Mouse (Mus musculus): ENCODE measurements around the gene Vmn2r118. TPM values are rescaled to one million over a fixed set of nuclear protein-coding genes. Genes with fewer than 3 reads are reported as not detected.

Gene Vmn2r118
- not detected in 2 replicates for polyA plus RNA-seq (2014; fragmentation: Nextera tagmentation; extraction: Ambion mirVana)

DNA sequence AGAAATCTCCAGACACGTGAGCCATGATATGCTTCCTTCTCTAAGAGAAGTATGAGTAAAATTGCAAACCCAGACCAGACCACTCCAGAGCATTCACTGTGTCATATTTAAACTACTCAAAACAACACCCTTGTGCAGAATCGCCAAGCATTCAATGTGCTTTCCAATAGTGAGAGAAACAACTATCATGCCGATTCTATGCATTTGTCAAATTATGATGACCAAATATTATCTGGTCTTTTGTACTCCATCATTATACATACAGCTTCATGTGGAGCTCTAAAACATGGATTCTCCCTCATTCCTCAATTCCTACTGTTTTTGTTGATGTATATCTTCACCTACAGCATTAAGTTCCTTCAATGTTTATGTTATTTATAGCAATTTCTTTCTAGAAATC is at the start of gene Vmn2r118:
TSS of gene Vmn2r118 (minus strand) at position 101 of the 400 bp plus-strand sequence.
- H3K4me1 ChIP-seq (ENCODE audit: control insufficient read depth, insufficient read depth, low read length) = no peaks in the 10 kb centered on the region
- no peak for DNase-seq (ENCODE audit: low spot score)

DNA sequence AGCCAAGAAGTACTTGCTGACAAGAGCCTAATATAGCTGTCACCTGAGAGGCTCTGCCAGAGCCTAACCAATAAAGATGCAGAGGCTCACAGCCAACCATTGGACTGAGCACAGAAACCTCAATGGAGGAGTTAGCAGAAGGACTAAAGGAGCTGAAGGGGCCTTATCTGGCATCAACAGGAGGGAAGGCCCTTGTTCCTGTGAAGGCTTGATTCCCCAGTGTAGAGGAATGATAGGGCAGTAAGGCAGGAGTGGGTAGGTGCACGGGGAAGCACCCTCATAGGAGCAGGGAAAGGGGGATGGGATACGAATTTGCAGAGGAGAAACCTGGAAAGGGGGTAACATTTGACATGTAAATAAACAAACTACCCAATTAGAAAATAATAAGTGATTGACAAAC is 36.1 kb upstream of the Vmn2r118 start:
- H3K27ac ChIP-seq (replicated peaks; ENCODE audit: low read depth, low read length) = no peak overlapping the region
- WGBS = 81% methylated on average over 2 of the region's 2 CpGs
- no peaks in the 10 kb centered on the region for H3K27me3 ChIP-seq (replicated peaks; ENCODE audit: control insufficient read depth, insufficient read depth, low read length)
- no peak overlapping the region for H3K4me3 ChIP-seq (ENCODE audit: low read depth, low read length)
- no peaks in the 10 kb centered on the region for H3K4me1 ChIP-seq (ENCODE audit: control insufficient read depth, insufficient read depth, low read length)
- no peak for ATAC-seq (ENCODE audit: low read depth)
- no peak for DNase-seq (ENCODE audit: low spot score)
- H3K4me2 ChIP-seq (ENCODE audit: low read depth, low read length) = no peak overlapping the region
- no peaks in the 10 kb centered on the region for H3K9me3 ChIP-seq (ENCODE audit: control insufficient read depth, low read length)
- H3K36me3 ChIP-seq (ENCODE audit: control insufficient read depth, insufficient read depth, low read length) = peaks cover 29% of the 10 kb centered on the region
- no peak overlapping the region for H3K9ac ChIP-seq (ENCODE audit: low read depth, low read length)

More for the DNA sequence above, at the start of gene Vmn2r118:
- no peak for ATAC-seq (ENCODE audit: low read depth)
- Histone ChIP-seq H3K27ac (replicated peaks; ENCODE audit: low read depth, low read length) (no peak within 1 kb of the TSS), H3K9me3 (ENCODE audit: control insufficient read depth, low read length) (no peaks in the 10 kb centered on the region), H3K36me3 (ENCODE audit: control insufficient read depth, insufficient read depth, low read length) (no peaks in the 10 kb centered on the region), H3K9ac (ENCODE audit: low read depth, low read length) (no peak within 1 kb of the TSS), H3K27me3 (replicated peaks; ENCODE audit: control insufficient read depth, insufficient read depth, low read length) (no peaks in the 10 kb centered on the region), H3K4me2 (ENCODE audit: low read depth, low read length) (no peak within 1 kb of the TSS), H3K4me3 (ENCODE audit: low read depth, low read length) (no peak within 1 kb of the TSS)
- 82% methylated on average over 3 of the region's 3 CpGs for WGBS

DNA sequence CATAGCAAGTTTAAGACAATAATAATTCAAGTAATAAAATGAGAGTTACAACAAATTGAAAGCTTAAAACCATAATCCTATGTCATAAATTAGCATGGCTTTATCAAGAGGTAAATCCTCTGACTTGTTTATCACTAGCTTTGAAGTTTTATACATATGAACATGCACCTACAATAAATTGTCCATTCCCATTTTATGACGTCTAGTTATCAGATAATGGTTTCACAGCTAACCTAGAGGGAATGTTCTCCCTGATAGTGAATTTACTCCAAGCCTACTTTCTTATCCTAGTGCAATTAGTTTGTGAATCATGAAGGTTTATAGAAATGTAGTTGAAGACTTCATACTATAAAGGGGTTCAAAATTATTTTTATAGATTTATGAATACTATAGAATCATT is 34.2 kb downstream of the Vmn2r118 start:
- Histone ChIP-seq H3K4me1 (ENCODE audit: control insufficient read depth, insufficient read depth, low read length) (no peaks in the 10 kb centered on the region), H3K4me3 (ENCODE audit: low read depth, low read length) (no peak overlapping the region), H3K27me3 (replicated peaks; ENCODE audit: control insufficient read depth, insufficient read depth, low read length) (no peaks in the 10 kb centered on the region), H3K27ac (replicated peaks; ENCODE audit: low read depth, low read length) (no peak overlapping the region), H3K9me3 (ENCODE audit: control insufficient read depth, low read length) (no peaks in the 10 kb centered on the region), H3K4me2 (ENCODE audit: low read depth, low read length) (no peak overlapping the region), H3K36me3 (ENCODE audit: control insufficient read depth, insufficient read depth, low read length) (no peaks in the 10 kb centered on the region), H3K9ac (ENCODE audit: low read depth, low read length) (no peak overlapping the region)
- ATAC-seq (ENCODE audit: low read depth) (no peak), DNase-seq (ENCODE audit: low spot score) (no peak)
- 63% methylated on average over 1 of the region's 1 CpGs for WGBS

DNA sequence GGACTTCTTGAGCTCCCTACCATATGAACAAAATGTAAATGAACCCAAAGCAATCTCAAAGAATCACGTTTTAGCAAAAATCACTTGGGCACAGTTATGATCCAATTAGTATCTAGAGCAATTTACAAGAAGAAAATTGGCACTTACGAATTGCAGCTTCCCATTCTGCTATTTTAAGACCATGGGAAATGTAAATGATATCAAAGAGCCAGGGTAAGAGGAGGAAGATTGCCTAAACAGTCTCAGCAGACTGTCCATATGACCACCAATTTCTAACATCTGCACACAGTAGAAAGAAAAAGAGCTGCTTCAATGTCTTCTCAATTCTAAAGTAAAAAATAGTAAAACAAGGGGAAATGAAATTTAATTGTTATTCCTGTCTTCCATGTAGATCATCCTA is 63.2 kb downstream of the Vmn2r118 start:
- H3K27ac ChIP-seq (replicated peaks; ENCODE audit: low read depth, low read length) = no peak overlapping the region
- H3K9me3 ChIP-seq (ENCODE audit: control insufficient read depth, low read length) = no peaks in the 10 kb centered on the region
- H3K4me2 ChIP-seq (ENCODE audit: low read depth, low read length) = no peak overlapping the region
- 56% methylated on average over 2 of the region's 2 CpGs for WGBS
- ATAC-seq (ENCODE audit: low read depth) = no peak
- DNase-seq (ENCODE audit: low spot score) = no peak
- H3K4me3 ChIP-seq (ENCODE audit: low read depth, low read length) = no peak overlapping the region
- no peak overlapping the region for H3K9ac ChIP-seq (ENCODE audit: low read depth, low read length)
- H3K27me3 ChIP-seq (replicated peaks; ENCODE audit: control insufficient read depth, insufficient read depth, low read length) = no peaks in the 10 kb centered on the region
- H3K4me1 ChIP-seq (ENCODE audit: control insufficient read depth, insufficient read depth, low read length) = no peaks in the 10 kb centered on the region
- H3K36me3 ChIP-seq (ENCODE audit: control insufficient read depth, insufficient read depth, low read length) = no peaks in the 10 kb centered on the region

DNA sequence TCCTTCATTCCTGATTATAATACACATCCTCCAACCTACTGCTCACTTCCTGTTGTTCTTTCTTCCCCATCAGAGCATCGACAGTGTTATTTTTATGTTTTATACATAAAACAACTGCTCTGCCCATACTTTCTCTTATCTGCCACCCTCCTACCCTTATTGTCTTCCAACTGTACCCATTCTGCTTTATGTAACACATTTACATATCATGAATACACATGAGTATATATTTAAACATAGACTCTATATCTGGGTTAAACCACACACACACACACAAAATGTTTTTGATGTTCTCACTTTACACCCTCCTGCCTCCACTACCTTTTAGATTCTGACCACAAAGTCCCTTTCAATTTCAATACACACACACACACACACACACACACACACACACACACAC is 76.5 kb downstream of the Vmn2r118 start:
- no peak for ATAC-seq (ENCODE audit: low read depth)
- WGBS = 83% methylated on average over 1 of the region's 1 CpGs
- no peaks in the 10 kb centered on the region for H3K4me1 ChIP-seq (ENCODE audit: control insufficient read depth, insufficient read depth, low read length)

More for the DNA sequence above, 76.5 kb downstream of the Vmn2r118 start:
- H3K36me3 ChIP-seq (ENCODE audit: control insufficient read depth, insufficient read depth, low read length) = no peaks in the 10 kb centered on the region
- no peaks in the 10 kb centered on the region for H3K27me3 ChIP-seq (replicated peaks; ENCODE audit: control insufficient read depth, insufficient read depth, low read length)
- H3K4me2 ChIP-seq (ENCODE audit: low read depth, low read length) = no peak overlapping the region
- H3K9me3 ChIP-seq (ENCODE audit: control insufficient read depth, low read length) = no peaks in the 10 kb centered on the region
- no peak overlapping the region for H3K4me3 ChIP-seq (ENCODE audit: low read depth, low read length)
- no peak overlapping the region for H3K9ac ChIP-seq (ENCODE audit: low read depth, low read length)
- DNase-seq (ENCODE audit: low spot score) = no peak
- H3K27ac ChIP-seq (replicated peaks; ENCODE audit: low read depth, low read length) = no peak overlapping the region

Other genes with a start within 250 kb of the Vmn2r118 start
- gene St6gal2, start 179.8 kb downstream of the Vmn2r118 start, polyA plus RNA-seq (2014; fragmentation: Nextera tagmentation; extraction: Ambion mirVana) = 3.5 and 4.4 TPM in 2 replicates
- 4.7 and 5.0 TPM in 2 replicates for gene Pot1b, start 87.4 kb upstream of the Vmn2r118 start, polyA plus RNA-seq (2014; fragmentation: Nextera tagmentation; extraction: Ambion mirVana)
- gene Adgre4, start 124.8 kb upstream of the Vmn2r118 start, polyA plus RNA-seq (2014; fragmentation: Nextera tagmentation; extraction: Ambion mirVana) = 0.18 and 0.29 TPM in 2 replicates

Measured in embryonic facial prominence, embryonic 14.5 days (tissue).